7 mouse cellular contexts compared by ENCODE assay signal in the genomic region with DNA sequence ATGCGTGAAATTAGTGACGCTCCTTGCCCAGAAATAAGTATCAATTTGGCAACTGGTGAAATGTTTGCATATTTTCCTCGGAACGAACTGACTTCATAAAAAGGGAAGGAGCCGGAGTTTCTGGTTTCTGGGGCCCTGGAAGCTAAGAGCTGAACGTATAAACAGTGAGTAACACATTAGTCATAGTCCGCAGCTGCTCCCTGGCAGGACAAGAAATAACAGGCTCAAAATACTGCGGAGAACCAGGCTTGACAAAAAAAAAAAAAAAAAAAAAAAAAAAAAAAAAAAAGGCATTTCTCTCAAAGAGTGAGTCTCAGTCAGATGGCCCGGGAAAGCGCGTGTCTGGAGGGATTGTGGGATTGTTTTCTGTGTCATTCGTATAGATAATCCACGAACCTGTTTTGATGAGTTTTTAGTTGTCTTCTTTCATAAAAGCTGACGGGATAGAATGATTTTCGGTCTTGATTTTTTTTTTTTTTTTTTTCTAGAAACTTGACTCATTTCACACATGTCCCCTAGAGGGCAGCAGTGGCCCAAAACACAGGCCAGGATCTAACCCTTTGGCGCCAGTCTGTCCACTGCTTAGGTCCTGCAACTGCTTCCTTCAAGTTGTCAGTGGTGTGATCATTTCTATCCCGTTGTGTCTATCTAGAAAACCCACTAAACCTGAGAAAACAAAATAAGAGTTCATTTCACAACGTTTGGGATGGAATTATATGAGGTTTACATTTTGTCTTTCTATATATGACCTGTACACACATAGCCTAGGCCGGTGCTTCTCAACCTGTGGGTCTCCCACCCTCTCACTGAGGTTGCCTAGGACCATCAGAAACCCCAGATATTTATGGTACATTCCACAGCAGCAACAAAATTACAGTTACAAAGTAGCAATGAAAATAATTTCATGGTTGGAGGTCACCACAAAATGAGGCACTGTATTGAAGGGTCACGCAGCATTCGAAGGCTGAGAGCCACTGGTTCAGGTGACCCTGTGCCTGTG. TPM values are rescaled to one million over a fixed set of nuclear protein-coding genes. Genes with fewer than 3 reads are reported as not detected.
DNase-seq lines count a peak whose midpoint lies in the region; ATAC-seq lines count a peak whose summit lies in the region.

No protein-coding gene starts in this region.

- intact Hi-C loops in left cerebral cortex, postnatal 4 days (cut with DNase I): loop anchor here (10.0 kb wide), 2 partner anchors 119 to 281 kb away; no protein-coding TSS in a partner anchor

- DNase-seq in adrenal gland, postnatal 10 days: peak; percentile 79
- DNase-seq in embryo, embryonic 9.5 days (ENCODE audit: extremely low spot score): peak; percentile 76
- DNase-seq in kidney, adult 11 months: peak; percentile 64
- peak; percentile 68 for DNase-seq in left cerebral cortex, postnatal 4 days
- peak; percentile 93 for DNase-seq in midbrain, embryonic 11.5 days (ENCODE audit: low spot score, missing footprints)
- DNase-seq in skeletal muscle tissue, adult 2 months (ENCODE audit: low read depth, low spot score): peak; percentile 81

- ATAC-seq in granulocyte monocyte progenitor cell, adult 5-6 weeks (replicated peaks; ENCODE audit: poor library complexity, severe bottlenecking): peak; percentile 91
- ATAC-seq in midbrain, embryonic 11.5 days (ENCODE audit: low FRiP score): peak; percentile 82

- H3K27ac ChIP-seq in midbrain, embryonic 11.5 days (ENCODE audit: low read depth, low read length): no peak overlapping the region

- H3K4me1 ChIP-seq in midbrain, embryonic 11.5 days (ENCODE audit: control insufficient read depth, insufficient read depth, low read length): no peaks in the 10 kb centered on the region

- H3K9me3 ChIP-seq in midbrain, embryonic 11.5 days (ENCODE audit: control insufficient read depth, low read length): no peaks in the 10 kb centered on the region

- 0 out of 2 replicates have a peak overlapping the region, but pooled peaks have one; percentile 36 for H3K9ac ChIP-seq in midbrain, embryonic 11.5 days (ENCODE audit: low read length)

- peak overlapping the region; percentile 37; the same call in 1 of the 2 replicates for H3K4me2 ChIP-seq in midbrain, embryonic 11.5 days

- H3K4me3 ChIP-seq in midbrain, embryonic 11.5 days (ENCODE audit: low read depth, low read length): peak overlapping the region; percentile 14; the same call in 1 of the 2 replicates

- no peaks in the 10 kb centered on the region for H3K27me3 ChIP-seq in midbrain, embryonic 11.5 days (ENCODE audit: control insufficient read depth, insufficient read depth, low read length)

- no peaks in the 10 kb centered on the region for H3K36me3 ChIP-seq in midbrain, embryonic 11.5 days (ENCODE audit: control insufficient read depth, insufficient read depth, low read length)

- WGBS in midbrain, embryonic 11.5 days: 35% methylated on average over 21 of the region's 21 CpGs

RNA-seq across cellular contexts. Expression of a gene that starts 26.7 kb away (rescaled TPM):
- total RNA-seq in adrenal gland, postnatal 10 days (2021): 1 to 10 TPM; 2.5 to 4.4 TPM
- total RNA-seq in granulocyte monocyte progenitor cell, adult 5-6 weeks (2014; fragmentation: Nextera tagmentation): 2.6 and 4.3 TPM in 2 replicates
- 1.2 and 1.5 TPM in 2 replicates for total RNA-seq in granulocyte monocyte progenitor cell, adult 5-6 weeks (2017)
- total RNA-seq in left cerebral cortex, postnatal 4 days (2021): 1 to 10 TPM; 6.2 to 6.5 TPM
- polyA plus RNA-seq in midbrain, embryonic 11.5 days (2014; fragmentation: Nextera tagmentation; extraction: Ambion mirVana): 0.82 and 0.91 TPM in 2 replicates

RNA-seq across cellular contexts. Expression of a gene that starts 35.0 kb away (rescaled TPM):
- 10 to 100 TPM; 22.3 to 25.6 TPM for total RNA-seq in adrenal gland, postnatal 10 days (2021)
- total RNA-seq in granulocyte monocyte progenitor cell, adult 5-6 weeks (2014; fragmentation: Nextera tagmentation): 2.1 and 2.6 TPM in 2 replicates
- 1.8 and 2.5 TPM in 2 replicates for total RNA-seq in granulocyte monocyte progenitor cell, adult 5-6 weeks (2017)
- 10 to 100 TPM; 24.5 to 24.6 TPM for total RNA-seq in left cerebral cortex, postnatal 4 days (2021)
- polyA plus RNA-seq in midbrain, embryonic 11.5 days (2014; fragmentation: Nextera tagmentation; extraction: Ambion mirVana): 14.2 TPM in 2 replicates

Comparison
In these comparisons a context has a peak if more than half of its experiments do, and no peak if none do; other contexts are left out.
1. RNA of a gene that starts 35.0 kb away (total RNA-seq): 22.3 to 25.6 TPM in adrenal gland, postnatal 10 days and 24.5 to 24.6 TPM in left cerebral cortex, postnatal 4 days; 1.8 to 2.6 TPM in granulocyte monocyte progenitor cell, adult 5-6 weeks; every median in the first group is over 4 times any median in the second.
2. Peak in every context shown above with its lines, with median percentiles within 50 percentile points of each other: DNase-seq.